Comparison of ENCODE assay signal across 30 mouse cellular contexts in the genomic region with DNA sequence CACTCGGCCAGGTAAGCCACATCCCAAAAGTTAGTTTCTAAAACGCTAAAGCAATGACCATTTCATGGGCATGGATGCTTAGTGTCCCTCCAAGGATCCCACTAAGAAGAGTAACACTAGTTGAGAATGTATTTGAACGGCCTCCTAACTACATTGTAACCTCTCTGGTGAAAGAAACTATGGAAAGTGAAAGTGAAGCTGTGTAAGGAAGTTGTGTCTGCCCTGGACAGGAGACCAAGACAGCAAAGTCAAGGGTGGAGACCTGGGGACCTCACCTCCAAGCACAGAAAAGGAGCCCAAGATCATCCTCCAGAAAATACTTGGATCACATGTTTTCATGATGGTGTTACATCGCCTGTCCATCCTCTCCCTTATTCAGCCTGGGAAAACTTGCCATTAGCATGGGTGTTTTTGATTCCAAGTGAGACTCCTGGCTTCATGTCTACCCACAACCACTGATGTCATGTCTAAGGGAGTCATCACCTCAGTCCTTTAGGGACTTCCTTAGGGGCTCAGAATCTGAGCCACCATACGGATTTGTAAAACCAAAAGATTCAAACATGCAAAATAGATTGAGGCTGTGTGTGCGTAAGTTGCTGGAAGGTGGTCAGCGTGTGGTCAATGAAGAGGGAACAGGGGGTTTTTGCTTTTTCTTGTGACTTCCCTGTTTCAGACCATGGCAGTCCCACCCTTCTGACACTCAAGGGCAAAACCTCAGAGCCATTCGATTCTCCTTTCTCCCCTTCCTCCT.
A peak's percentile ranks its signal among the peaks of the same experiment; 100 is the strongest.
DNase-seq lines count a peak whose midpoint lies in the region; ATAC-seq and TF ChIP-seq lines count a peak whose summit lies in the region.
"Had no signal": no experiment of that assay in that cellular context is flagged by ENCODE, and none has a peak within 500 bp of the region (broad histone marks: within the 10 kb centered on the region; RNA-seq: fewer than 3 reads in every experiment).

No protein-coding gene starts in this region.

- TF ChIP-seq POLR2A in spleen, adult 2 months (IDR thresholded peaks at IDR 0.05; ENCODE audit: low read depth, low read length): no peak
- no peak for TF ChIP-seq POLR2A in heart, adult 2 months (IDR thresholded peaks at IDR 0.05; ENCODE audit: insufficient read depth, low read depth, low read length)

- peak overlapping the region; percentile 8; the same call in 1 of the 2 replicates for H3K27ac ChIP-seq in spleen, adult 2 months (ENCODE audit: insufficient read depth, low read length)
- H3K27ac ChIP-seq in liver, embryonic 11.5 days (ENCODE audit: low read depth, low read length): no peak overlapping the region
- H3K27ac ChIP-seq in heart, adult 2 months: no peak overlapping the region
- no peak overlapping the region for H3K27ac ChIP-seq in intestine, embryonic 15.5 days
- H3K27ac ChIP-seq: embryonic facial prominence, embryonic 10.5 days; embryonic facial prominence, embryonic 15.5 days; forebrain, embryonic 12.5 days; hindbrain, embryonic 10.5 days; hindbrain, embryonic 15.5 days; limb, embryonic 13.5 days; liver, embryonic 12.5 days; midbrain, embryonic 10.5 days; midbrain, embryonic 15.5 days; neural tube, embryonic 13.5 days had no signal

- H3K36me3 ChIP-seq in spleen, adult 2 months (ENCODE audit: control insufficient read depth, insufficient read depth, low read length): no peaks in the 10 kb centered on the region
- H3K36me3 ChIP-seq in liver, embryonic 11.5 days (ENCODE audit: control insufficient read depth, insufficient read depth, low read length): no peaks in the 10 kb centered on the region
- H3K36me3 ChIP-seq in heart, adult 2 months (ENCODE audit: control insufficient read depth, insufficient read depth, low read length): no peaks in the 10 kb centered on the region
- H3K36me3 ChIP-seq in intestine, embryonic 15.5 days: no peaks in the 10 kb centered on the region
- H3K36me3 ChIP-seq: embryonic facial prominence, embryonic 10.5 days; embryonic facial prominence, embryonic 15.5 days; forebrain, embryonic 12.5 days; hindbrain, embryonic 10.5 days; hindbrain, embryonic 15.5 days; limb, embryonic 13.5 days; liver, embryonic 12.5 days; midbrain, embryonic 10.5 days; midbrain, embryonic 15.5 days; neural tube, embryonic 13.5 days had no signal

- no peak for TF ChIP-seq CTCF in spleen, adult 2 months (IDR thresholded peaks at IDR 0.05; ENCODE audit: extremely low read depth, insufficient read depth, insufficient read length, insufficient replicate concordance)
- no peak for TF ChIP-seq CTCF in heart, adult 2 months (IDR thresholded peaks at IDR 0.05)

- no peaks in the 10 kb centered on the region for H3K27me3 ChIP-seq in spleen, adult 2 months (ENCODE audit: control insufficient read depth, insufficient read depth, low read length)
- no peaks in the 10 kb centered on the region for H3K27me3 ChIP-seq in liver, embryonic 11.5 days (replicated peaks; ENCODE audit: control insufficient read depth, insufficient read depth, low read length)
- no peaks in the 10 kb centered on the region for H3K27me3 ChIP-seq in heart, adult 2 months (ENCODE audit: control insufficient read depth, insufficient read depth, low read length)
- H3K27me3 ChIP-seq in intestine, embryonic 15.5 days (replicated peaks): no peaks in the 10 kb centered on the region
- H3K27me3 ChIP-seq: embryonic facial prominence, embryonic 15.5 days; forebrain, embryonic 12.5 days; hindbrain, embryonic 15.5 days; limb, embryonic 13.5 days; liver, embryonic 12.5 days; midbrain, embryonic 15.5 days; neural tube, embryonic 13.5 days had no signal

- intact Hi-C loops in heart, adult 2 months (cut with DNase I): no loop called here

- TF ChIP-seq EP300 in heart, adult 2 months (IDR thresholded peaks at IDR 0.05; ENCODE audit: insufficient read depth, low read depth, low read length): no peak

- no peaks in the 10 kb centered on the region for H3K79me2 ChIP-seq in heart, adult 2 months (replicated peaks; ENCODE audit: control insufficient read depth, insufficient read depth, low read length)

- WGBS in spleen, adult 2 months: 44% methylated on average over 8 of the region's 8 CpGs
- 67% methylated on average over 8 of the region's 8 CpGs for WGBS in liver, embryonic 11.5 days
- WGBS in heart, adult 2 months: 82% methylated on average over 8 of the region's 8 CpGs
- WGBS in intestine, embryonic 15.5 days: 85% methylated on average over 8 of the region's 8 CpGs

- peak; percentile 5 to 45 for DNase-seq in spleen, adult 2 months (ENCODE audit: low read depth in 1 of 2, low spot score in 2 of 2)
- no peak for DNase-seq in spleen, postnatal 4 days (ENCODE audit: low spot score in 2 of 2)
- DNase-seq in monocyte, adult 2 months (ENCODE audit: low read depth in 1 of 2, low spot score in 2 of 2): peak; percentile 49 to 51
- DNase-seq in liver, embryonic 11.5 days (ENCODE audit: low spot score): no peak
- DNase-seq in heart, adult 2 months: no peak
- DNase-seq: adrenal gland, adult 2 months; cerebellum, adult 2 months; cerebellum, postnatal 14 days; forebrain, postnatal 0 days; kidney, adult 2 months; kidney, postnatal 4 days; liver, postnatal 0 days; lung, postnatal 36 days; thymus, postnatal 36 days had no signal

- H3K4me1 ChIP-seq in spleen, adult 2 months (ENCODE audit: control insufficient read depth, insufficient read depth, insufficient read length): peaks cover 9% of the 10 kb centered on the region; the same call in 1 of the 2 replicates
- no peaks in the 10 kb centered on the region for H3K4me1 ChIP-seq in liver, embryonic 11.5 days (replicated peaks; ENCODE audit: control insufficient read depth, insufficient read depth, low read length)
- H3K4me1 ChIP-seq in heart, adult 2 months (ENCODE audit: control insufficient read depth, insufficient read depth, low read length): no peaks in the 10 kb centered on the region
- no peaks in the 10 kb centered on the region for H3K4me1 ChIP-seq in intestine, embryonic 15.5 days (replicated peaks)
- H3K4me1 ChIP-seq: embryonic facial prominence, embryonic 10.5 days; embryonic facial prominence, embryonic 15.5 days; forebrain, embryonic 12.5 days; hindbrain, embryonic 10.5 days; hindbrain, embryonic 15.5 days; liver, embryonic 12.5 days; midbrain, embryonic 10.5 days; midbrain, embryonic 15.5 days; neural tube, embryonic 13.5 days had no signal

- no peaks in the 10 kb centered on the region for H3K9me3 ChIP-seq in liver, embryonic 11.5 days (ENCODE audit: control insufficient read depth, low read length)
- no peaks in the 10 kb centered on the region for H3K9me3 ChIP-seq in intestine, embryonic 15.5 days
- H3K9me3 ChIP-seq: embryonic facial prominence, embryonic 10.5 days; embryonic facial prominence, embryonic 15.5 days; forebrain, embryonic 12.5 days; hindbrain, embryonic 10.5 days; hindbrain, embryonic 15.5 days; limb, embryonic 13.5 days; liver, embryonic 12.5 days; midbrain, embryonic 10.5 days; midbrain, embryonic 15.5 days; neural tube, embryonic 13.5 days had no signal

- no peak overlapping the region for H3K4me2 ChIP-seq in liver, embryonic 11.5 days
- H3K4me2 ChIP-seq in intestine, embryonic 15.5 days (replicated peaks): no peak overlapping the region
- H3K4me2 ChIP-seq: embryonic facial prominence, embryonic 15.5 days; forebrain, embryonic 12.5 days; heart, embryonic 11.5 days; hindbrain, embryonic 15.5 days; limb, embryonic 13.5 days; liver, embryonic 12.5 days; midbrain, embryonic 15.5 days; neural tube, embryonic 13.5 days had no signal

- H3K4me3 ChIP-seq in spleen, adult 2 months (ENCODE audit: extremely low read depth, insufficient read depth, insufficient read length): no peak overlapping the region
- H3K4me3 ChIP-seq in liver, embryonic 11.5 days (ENCODE audit: low read depth, low read length): no peak overlapping the region
- H3K4me3 ChIP-seq in heart, adult 2 months: no peak overlapping the region
- no peak overlapping the region for H3K4me3 ChIP-seq in intestine, embryonic 15.5 days (replicated peaks)
- H3K4me3 ChIP-seq: embryonic facial prominence, embryonic 10.5 days; embryonic facial prominence, embryonic 15.5 days; forebrain, embryonic 12.5 days; hindbrain, embryonic 10.5 days; hindbrain, embryonic 15.5 days; limb, embryonic 13.5 days; liver, embryonic 12.5 days; midbrain, embryonic 10.5 days; midbrain, embryonic 15.5 days; myocyte; neural tube, embryonic 13.5 days had no signal

- H3K9ac ChIP-seq in liver, embryonic 11.5 days (ENCODE audit: low read depth, low read length): no peak overlapping the region
- H3K9ac ChIP-seq in heart, adult 2 months (ENCODE audit: low read depth, low read length): no peak overlapping the region
- H3K9ac ChIP-seq in intestine, embryonic 15.5 days: no peak overlapping the region
- H3K9ac ChIP-seq: embryonic facial prominence, embryonic 15.5 days; forebrain, embryonic 12.5 days; forebrain, postnatal 0 days; hindbrain, embryonic 15.5 days; limb, embryonic 13.5 days; liver, embryonic 12.5 days; liver, postnatal 0 days; midbrain, embryonic 15.5 days; neural tube, embryonic 13.5 days had no signal

- peak; percentile 94 for ATAC-seq in granulocyte monocyte progenitor cell, adult 5-6 weeks (replicated peaks; ENCODE audit: poor library complexity, severe bottlenecking)
- no peak for ATAC-seq in liver, embryonic 11.5 days (replicated peaks; ENCODE audit: low FRiP score)
- ATAC-seq in intestine, embryonic 15.5 days: no peak
- ATAC-seq: activated CD4-positive, CD25-positive, alpha-beta regulatory T cell, adult 4 months; forebrain, postnatal 0 days; inflammation-experienced regulatory T-cells, adult 6 months; liver, embryonic 12.5 days; liver, postnatal 0 days; midbrain, embryonic 15.5 days had no signal

Comparison
In these comparisons a context has a peak if more than half of its experiments do, and no peak if none do; other contexts are left out.
1. DNase-seq: peak in spleen, adult 2 months (2 of 2) and monocyte, adult 2 months (2 of 2); none in spleen, postnatal 4 days (0 of 2), liver, embryonic 11.5 days (single experiment) and heart, adult 2 months (0 of 2).